Mouse (Mus musculus): ENCODE results near the gene Igfbp3.
A peak's percentile ranks its signal among the peaks of the same experiment; 100 is the strongest.

DNA sequence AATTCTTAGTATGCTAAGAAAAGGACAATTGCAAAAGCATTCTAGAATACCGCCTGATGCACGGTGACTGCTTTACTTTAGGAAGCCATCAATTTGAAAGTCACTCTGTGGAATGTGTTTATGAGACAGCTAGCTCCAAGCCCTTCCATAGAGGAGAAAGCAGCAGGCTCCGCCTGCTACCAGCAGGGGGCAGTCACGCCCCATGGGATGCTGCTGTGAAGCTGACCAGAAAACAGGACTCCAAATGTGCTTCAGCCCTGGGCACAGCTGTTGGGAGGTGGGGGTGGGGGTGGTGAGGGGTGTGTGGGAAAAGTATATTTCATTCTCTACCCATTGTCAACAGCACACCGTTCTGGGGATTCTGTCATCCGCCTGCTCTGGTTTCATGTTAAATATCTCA, 3.4 kb downstream of the Igfbp3 start:
- TF ChIP-seq EP300 (optimal IDR thresholded peaks at IDR 0.05) (no peak), CTCF (IDR thresholded peaks at IDR 0.05; ENCODE audit: low read depth) (peak; percentile 91)

All from stomach, postnatal 0 days (tissue).